Mouse (Mus musculus) embryo, embryonic 9.5 days (tissue): ENCODE data around the gene Zfp985.
"Not testable (repeated sequence)": the region's sequence is repeated elsewhere in the genome, so short reads cannot be mapped to it uniquely, and the experiment has no call there.

Experiments
- DNase-seq: peaks from one replicate; pipeline ENCODE4 v3.0.0-alpha.2; 2017; ENCODE audit errors: extremely low spot score

Gene Zfp985

GRCm38 (mm10) chr4:147553071-147553470 is at the start of gene Zfp985:
Zfp985 (plus strand) TSS chr4:147553277.
- not testable (repeated sequence) for DNase-seq

- DNase-seq = no peak
Measured at GRCm38 (mm10) chr4:147509174-147509573, 43.9 kb upstream of the Zfp985 start.

GRCm38 (mm10) chr4:147518981-147519380 is 34.1 kb upstream of the Zfp985 start:
- no peak for DNase-seq

GRCm38 (mm10) chr4:147520100-147520499 is 33.0 kb upstream of the Zfp985 start:
- no peak for DNase-seq

GRCm38 (mm10) chr4:147525125-147525524 is 28.0 kb upstream of the Zfp985 start:
- DNase-seq = no peak

- no peak for DNase-seq
Measured at GRCm38 (mm10) chr4:147530366-147530765, 22.7 kb upstream of the Zfp985 start.

GRCm38 (mm10) chr4:147535916-147536315 is 17.2 kb upstream of the Zfp985 start:
- not testable (repeated sequence) for DNase-seq

- no peak for DNase-seq
Measured at GRCm38 (mm10) chr4:147537702-147538101, 15.4 kb upstream of the Zfp985 start.

- DNase-seq = not testable (repeated sequence)
Measured at GRCm38 (mm10) chr4:147539918-147540317, 13.2 kb upstream of the Zfp985 start, which contains the start of gene Gm16503. Gm16503 (plus strand) TSS chr4:147540218.

GRCm38 (mm10) chr4:147541105-147541504 is 12.0 kb upstream of the Zfp985 start:
- no peak for DNase-seq

- DNase-seq = not testable (repeated sequence)
Measured at GRCm38 (mm10) chr4:147554361-147554760, 1.3 kb downstream of the Zfp985 start.

- DNase-seq = not testable (repeated sequence)
Measured at GRCm38 (mm10) chr4:147556921-147557320, 3.8 kb downstream of the Zfp985 start.

GRCm38 (mm10) chr4:147558011-147558410 is 4.9 kb downstream of the Zfp985 start:
- DNase-seq = not testable (repeated sequence)

GRCm38 (mm10) chr4:147559096-147559495 is 6.0 kb downstream of the Zfp985 start:
- DNase-seq = not testable (repeated sequence)

- DNase-seq = no peak
Measured at GRCm38 (mm10) chr4:147565426-147566220, 12.5 kb downstream of the Zfp985 start.

- not testable (repeated sequence) for DNase-seq
Measured at GRCm38 (mm10) chr4:147571156-147571555, 18.1 kb downstream of the Zfp985 start.

- not testable (repeated sequence) for DNase-seq
Measured at GRCm38 (mm10) chr4:147579371-147579770, 26.3 kb downstream of the Zfp985 start.

GRCm38 (mm10) chr4:147586511-147587473 is 33.7 kb downstream of the Zfp985 start:
- no peak for DNase-seq

- not testable (repeated sequence) for DNase-seq
Measured at GRCm38 (mm10) chr4:147594630-147595029, 41.6 kb downstream of the Zfp985 start.

- no peak for DNase-seq
Measured at GRCm38 (mm10) chr4:147597685-147598084, 44.6 kb downstream of the Zfp985 start.

GRCm38 (mm10) chr4:147598831-147599230 is 45.8 kb downstream of the Zfp985 start:
- no peak for DNase-seq

- DNase-seq = no peak
Measured at GRCm38 (mm10) chr4:147601881-147602280, 48.8 kb downstream of the Zfp985 start.
